Mouse (Mus musculus) heart, adult 2 months (tissue): ENCODE data around the gene Tspear.

Experiments
- CTCF ChIP-seq: fragments of 200-600 bp; IDR thresholded peaks from 2 replicates; pipeline ENCODE4 v1.8.1; 2022; ENCODE audit warnings: antibody characterized with exemption, mild to moderate bottlenecking, moderate library complexity
- EP300 ChIP-seq: fragments of 200-500 bp; IDR thresholded peaks from 2 replicates; pipeline ENCODE4 v1.6.1; 2011; ENCODE audit warnings: low read depth, low read length, control low read depth; ENCODE audit not compliant: insufficient read depth

GRCm38 (mm10) chr10:77738929-77739328 is 52.6 kb downstream of the Tspear start:
- no peak for TF ChIP-seq EP300
- no peak for TF ChIP-seq CTCF
